In genomic region chr11:60279483-60279882, GRCm38 (mm10) we compare ENCODE assay signal across 23 mouse cellular contexts. TPM values are rescaled to one million over a fixed set of nuclear protein-coding genes. Genes with fewer than 3 reads are reported as not detected.
A peak's percentile ranks its signal among the peaks of the same experiment; 100 is the strongest.
DNase-seq lines count a peak whose midpoint lies in the region; ATAC-seq and TF ChIP-seq lines count a peak whose summit lies in the region.
"Had no signal": no experiment of that assay in that cellular context is flagged by ENCODE, and none has a peak within 500 bp of the region (broad histone marks: within the 10 kb centered on the region; RNA-seq: fewer than 3 reads in every experiment).

No protein-coding gene starts in this region.

- no peak for TF ChIP-seq POLR2A in lung, adult 2 months (IDR thresholded peaks at IDR 0.05; ENCODE audit: borderline replicate concordance, extremely low read depth, low read depth, low read length)

- no peaks in the 10 kb centered on the region for H3K27me3 ChIP-seq in forebrain, embryonic 10.5 days (ENCODE audit: poor library complexity, severe bottlenecking)
- no peaks in the 10 kb centered on the region for H3K27me3 ChIP-seq in forebrain, embryonic 13.5 days
- H3K27me3 ChIP-seq in intestine, embryonic 16.5 days (replicated peaks; ENCODE audit: control insufficient read depth, insufficient read depth, low read length) = no peaks in the 10 kb centered on the region
- H3K27me3 ChIP-seq in intestine, postnatal 0 days (replicated peaks; ENCODE audit: control insufficient read depth, insufficient read depth, low read length) = no peaks in the 10 kb centered on the region
- no peaks in the 10 kb centered on the region for H3K27me3 ChIP-seq in lung, embryonic 14.5 days (ENCODE audit: insufficient read depth, low read length)
- H3K27me3 ChIP-seq in liver, embryonic 15.5 days = no peaks in the 10 kb centered on the region
- H3K27me3 ChIP-seq: heart, embryonic 15.5 days; limb, embryonic 15.5 days; megakaryocyte, embryonic 14.5 days; Patski had no signal

- no peak for TF ChIP-seq CTCF in intestine, postnatal 0 days (IDR thresholded peaks at IDR 0.05; ENCODE audit: low read depth)
- TF ChIP-seq CTCF in lung, embryonic 14.5 days (IDR thresholded peaks at IDR 0.05; ENCODE audit: low read depth) = no peak
- TF ChIP-seq CTCF in lung, adult 2 months (IDR thresholded peaks at IDR 0.05; ENCODE audit: insufficient read depth, low read length) = no peak

- 0 out of 2 replicates have a peak overlapping the region, but pooled peaks have one; percentile 36 for H3K27ac ChIP-seq in forebrain, embryonic 10.5 days
- H3K27ac ChIP-seq in forebrain, embryonic 13.5 days = no peak overlapping the region
- no peak overlapping the region for H3K27ac ChIP-seq in intestine, embryonic 16.5 days (ENCODE audit: low read length)
- no peak overlapping the region for H3K27ac ChIP-seq in intestine, postnatal 0 days (ENCODE audit: low read depth, low read length)
- H3K27ac ChIP-seq in lung, embryonic 14.5 days (ENCODE audit: low read depth) = peak overlapping the region; percentile 37; the same call in 1 of the 2 replicates
- peak overlapping the region; percentile 80 for H3K27ac ChIP-seq in liver, embryonic 15.5 days (replicated peaks)
- H3K27ac ChIP-seq: embryonic facial prominence, embryonic 10.5 days; heart, embryonic 15.5 days; limb, embryonic 15.5 days had no signal

- H3K9ac ChIP-seq in forebrain, embryonic 13.5 days = no peak overlapping the region
- H3K9ac ChIP-seq in intestine, embryonic 16.5 days (ENCODE audit: low read depth, low read length) = 0 out of 2 replicates have a peak overlapping the region, but pooled peaks have one; percentile 6
- H3K9ac ChIP-seq in intestine, postnatal 0 days (ENCODE audit: low read depth, low read length) = no peak overlapping the region
- H3K9ac ChIP-seq in lung, embryonic 14.5 days = no peak overlapping the region
- no peak overlapping the region; the same call in 1 of the 2 replicates for H3K9ac ChIP-seq in liver, embryonic 15.5 days
- H3K9ac ChIP-seq: heart, embryonic 15.5 days; limb, embryonic 15.5 days had no signal

- no peak overlapping the region for H3K4me2 ChIP-seq in forebrain, embryonic 13.5 days
- no peak overlapping the region for H3K4me2 ChIP-seq in intestine, embryonic 16.5 days (ENCODE audit: low read depth, low read length)
- no peak overlapping the region for H3K4me2 ChIP-seq in intestine, postnatal 0 days (replicated peaks; ENCODE audit: low read depth)
- H3K4me2 ChIP-seq in lung, embryonic 14.5 days = no peak overlapping the region
- peak overlapping the region; percentile 16; the same call in 1 of the 2 replicates for H3K4me2 ChIP-seq in liver, embryonic 15.5 days
- H3K4me2 ChIP-seq: heart, embryonic 15.5 days; limb, embryonic 15.5 days had no signal

- peaks cover 16% of the 10 kb centered on the region for H3K4me1 ChIP-seq in forebrain, embryonic 10.5 days
- peaks cover 14% of the 10 kb centered on the region for H3K4me1 ChIP-seq in forebrain, embryonic 13.5 days
- H3K4me1 ChIP-seq in intestine, embryonic 16.5 days (ENCODE audit: control insufficient read depth, insufficient read depth, low read length) = peaks cover 20% of the 10 kb centered on the region
- no peaks in the 10 kb centered on the region for H3K4me1 ChIP-seq in intestine, postnatal 0 days (replicated peaks; ENCODE audit: control insufficient read depth, insufficient read depth, low read length)
- peaks cover 15% of the 10 kb centered on the region for H3K4me1 ChIP-seq in lung, embryonic 14.5 days (ENCODE audit: insufficient read depth)
- H3K4me1 ChIP-seq in lung, adult 2 months (ENCODE audit: control insufficient read depth, insufficient read depth, low read length) = 0 out of 2 replicates have a peak, but pooled peaks cover 2% of the 10 kb centered on the region
- peaks cover 30% of the 10 kb centered on the region for H3K4me1 ChIP-seq in liver, embryonic 15.5 days (replicated peaks)

- no peaks in the 10 kb centered on the region for H3K9me3 ChIP-seq in forebrain, embryonic 10.5 days
- H3K9me3 ChIP-seq in forebrain, embryonic 13.5 days (replicated peaks) = no peaks in the 10 kb centered on the region
- H3K9me3 ChIP-seq in intestine, embryonic 16.5 days (ENCODE audit: control insufficient read depth, low read length) = no peaks in the 10 kb centered on the region
- H3K9me3 ChIP-seq in intestine, postnatal 0 days (ENCODE audit: control insufficient read depth) = no peaks in the 10 kb centered on the region
- H3K9me3 ChIP-seq in lung, embryonic 14.5 days (ENCODE audit: low read depth, low read length) = no peaks in the 10 kb centered on the region
- H3K9me3 ChIP-seq in liver, embryonic 15.5 days (replicated peaks) = no peaks in the 10 kb centered on the region
- H3K9me3 ChIP-seq: embryonic facial prominence, embryonic 10.5 days; heart, embryonic 15.5 days; limb, embryonic 15.5 days; megakaryocyte, embryonic 14.5 days had no signal

- H3K4me3 ChIP-seq in forebrain, embryonic 10.5 days = no peak overlapping the region
- no peak overlapping the region for H3K4me3 ChIP-seq in forebrain, embryonic 13.5 days
- H3K4me3 ChIP-seq in intestine, embryonic 16.5 days (ENCODE audit: low read length) = no peak overlapping the region
- H3K4me3 ChIP-seq in intestine, postnatal 0 days (ENCODE audit: low read depth, low read length) = no peak overlapping the region
- no peak overlapping the region for H3K4me3 ChIP-seq in lung, embryonic 14.5 days (ENCODE audit: low read depth, low read length)
- no peak overlapping the region for H3K4me3 ChIP-seq in lung, adult 2 months (replicated peaks; ENCODE audit: extremely low read depth, low read depth, low read length)
- no peak overlapping the region for H3K4me3 ChIP-seq in liver, embryonic 15.5 days (replicated peaks)
- H3K4me3 ChIP-seq: embryonic facial prominence, embryonic 10.5 days; heart, embryonic 15.5 days; limb, embryonic 15.5 days; megakaryocyte, embryonic 14.5 days had no signal

- H3K36me3 ChIP-seq in forebrain, embryonic 10.5 days (replicated peaks) = no peaks in the 10 kb centered on the region; the same call in 1 of the 2 replicates
- 0 out of 2 replicates have a peak, but pooled peaks cover 4% of the 10 kb centered on the region for H3K36me3 ChIP-seq in forebrain, embryonic 13.5 days (ENCODE audit: poor library complexity, severe bottlenecking)
- H3K36me3 ChIP-seq in intestine, embryonic 16.5 days (ENCODE audit: control insufficient read depth, insufficient read depth, low read length) = no peaks in the 10 kb centered on the region
- peaks cover 4% of the 10 kb centered on the region; the same call in 1 of the 2 replicates for H3K36me3 ChIP-seq in intestine, postnatal 0 days (ENCODE audit: control insufficient read depth, insufficient read depth)
- H3K36me3 ChIP-seq in lung, embryonic 14.5 days (ENCODE audit: insufficient read depth) = no peaks in the 10 kb centered on the region
- 0 out of 2 replicates have a peak, but pooled peaks cover 4% of the 10 kb centered on the region for H3K36me3 ChIP-seq in liver, embryonic 15.5 days (replicated peaks)
- H3K36me3 ChIP-seq: embryonic facial prominence, embryonic 10.5 days; heart, embryonic 15.5 days had no signal

- 90% methylated on average over 5 of the region's 5 CpGs for WGBS in forebrain, embryonic 10.5 days
- 84% methylated on average over 5 of the region's 5 CpGs for WGBS in forebrain, embryonic 13.5 days
- WGBS in intestine, embryonic 16.5 days = 65% methylated on average over 5 of the region's 5 CpGs
- 73% methylated on average over 5 of the region's 5 CpGs for WGBS in intestine, postnatal 0 days
- WGBS in lung, embryonic 14.5 days = 52% methylated on average over 5 of the region's 5 CpGs
- WGBS in lung, adult 2 months = 81% methylated on average over 5 of the region's 5 CpGs
- 35% methylated on average over 5 of the region's 5 CpGs for WGBS in liver, embryonic 15.5 days (ENCODE audit: insufficient replicate concordance)

- DNase-seq in forebrain, embryonic 10.5 days (ENCODE audit: extremely low spot score, low spot score) = no peak
- no peak for DNase-seq in lung, embryonic 14.5 days
- no peak for DNase-seq in lung, adult 2 months
- DNase-seq in spleen, postnatal 4 days (ENCODE audit: low spot score in 2 of 2) = no peak
- DNase-seq: adrenal gland, adult 8-10 months; cerebellum, adult 9-10 months; gastrocnemius, postnatal 36 days; kidney, adult 9 months; layer of hippocampus, postnatal 36 days; lung, postnatal 14 days; right cerebral cortex, postnatal 14 days; spleen, adult 18-20 months; thymus, adult 2 months had no signal

- ATAC-seq in forebrain, embryonic 13.5 days = no peak
- no peak for ATAC-seq in intestine, embryonic 16.5 days
- ATAC-seq in intestine, postnatal 0 days = no peak
- ATAC-seq in lung, embryonic 14.5 days (ENCODE audit: insufficient read depth) = no peak
- peak; percentile 44 for ATAC-seq in liver, embryonic 15.5 days (ENCODE audit: insufficient read depth)
- ATAC-seq: forebrain, embryonic 14.5 days; Patski had no signal

RNA-seq across cellular contexts. Expression of gene Srebf1, which starts 57.1 kb away (rescaled TPM):
- 59.3 and 66.1 TPM in 2 replicates for polyA plus RNA-seq in forebrain, embryonic 10.5 days (2016; fragmentation: Nextera tagmentation; extraction: Ambion mirVana)
- 52.1 and 56.7 TPM in 2 replicates for polyA plus RNA-seq in forebrain, embryonic 13.5 days (2015; fragmentation: Nextera tagmentation; extraction: Ambion mirVana)
- 81.0 and 95.2 TPM in 2 replicates for polyA plus RNA-seq in intestine, embryonic 16.5 days (2015; fragmentation: Nextera tagmentation; extraction: Ambion mirVana)
- polyA plus RNA-seq in intestine, postnatal 0 days (2015; fragmentation: Nextera tagmentation; extraction: Ambion mirVana) = 86.9 and 88.1 TPM in 2 replicates
- 73.9 and 77.2 TPM in 2 replicates for polyA plus RNA-seq in lung, embryonic 14.5 days (2014; fragmentation: Nextera tagmentation; extraction: Ambion mirVana)
- polyA plus RNA-seq in lung, adult 2 months (2012; rRNA removed) = 206 and 236 TPM in 2 replicates
- polyA plus RNA-seq in liver, embryonic 15.5 days (2015; fragmentation: Nextera tagmentation; extraction: Ambion mirVana) = 53.5 and 60.6 TPM in 2 replicates

Comparison
In these comparisons a context has a peak if more than half of its experiments do, and no peak if none do; other contexts are left out.
1. H3K27ac ChIP-seq: peak in forebrain, embryonic 10.5 days (single experiment), lung, embryonic 14.5 days (single experiment) and liver, embryonic 15.5 days (single experiment); none in forebrain, embryonic 13.5 days (single experiment), intestine, embryonic 16.5 days (single experiment) and intestine, postnatal 0 days (single experiment).